ENCODE assay signal across 20 mouse cellular contexts in the genomic region with DNA sequence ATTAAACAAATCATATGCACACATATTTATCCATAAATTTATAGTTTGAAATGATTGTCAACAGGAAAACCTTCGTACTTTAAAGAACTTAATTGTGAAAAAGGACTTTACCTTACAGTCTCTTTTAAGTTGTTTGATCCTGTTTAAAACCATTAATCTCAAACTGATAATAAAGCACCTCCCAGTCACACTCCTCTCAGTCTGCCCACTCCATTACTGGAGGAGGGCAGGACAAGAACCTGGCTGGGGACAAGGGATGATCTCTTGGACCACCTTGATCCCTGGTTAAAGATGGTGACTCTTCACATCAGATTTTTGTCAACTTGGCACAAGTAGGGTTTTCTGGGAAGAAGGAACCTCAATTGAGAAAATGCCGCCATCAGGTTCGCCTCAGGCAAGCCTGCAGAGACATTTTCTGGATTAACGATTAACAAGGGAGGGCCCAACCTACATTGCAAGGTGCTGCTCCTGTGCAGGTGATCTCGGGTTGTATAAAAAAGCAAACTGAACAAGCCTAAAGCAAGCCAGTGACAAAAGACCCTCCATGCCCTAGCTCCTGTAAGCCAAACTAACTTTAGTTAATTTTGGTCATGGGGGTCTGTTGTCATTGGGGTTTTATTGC. TPM values are rescaled to one million over a fixed set of nuclear protein-coding genes. Genes with fewer than 3 reads are reported as not detected.
DNase-seq lines count a peak whose midpoint lies in the region; ATAC-seq and TF ChIP-seq lines count a peak whose summit lies in the region.
"Had no signal": no experiment of that assay in that cellular context is flagged by ENCODE, and none has a peak within 500 bp of the region (broad histone marks: within the 10 kb centered on the region; RNA-seq: fewer than 3 reads in every experiment).

No protein-coding gene starts in this region.

- no peaks in the 10 kb centered on the region for H3K36me3 ChIP-seq in lung, embryonic 15.5 days
- no peaks in the 10 kb centered on the region for H3K36me3 ChIP-seq in lung, postnatal 0 days (ENCODE audit: insufficient read depth, low read length)
- no peaks in the 10 kb centered on the region for H3K36me3 ChIP-seq in small intestine, adult 2 months (ENCODE audit: control insufficient read depth, insufficient read depth, low read length)
- no peaks in the 10 kb centered on the region for H3K36me3 ChIP-seq in heart, embryonic 10.5 days
- H3K36me3 ChIP-seq: hindbrain, embryonic 10.5 days; liver, embryonic 15.5 days had no signal

- peaks cover 9% of the 10 kb centered on the region for H3K4me1 ChIP-seq in lung, embryonic 15.5 days
- H3K4me1 ChIP-seq in lung, postnatal 0 days (ENCODE audit: insufficient read depth, low read depth, low read length), result peaks cover 3% of the 10 kb centered on the region; the same call in 1 of the 2 replicates
- peaks cover 16% of the 10 kb centered on the region; the same call in 1 of the 2 replicates for H3K4me1 ChIP-seq in small intestine, adult 2 months (ENCODE audit: control insufficient read depth, insufficient read depth, insufficient read length, low read length)
- H3K4me1 ChIP-seq in heart, embryonic 10.5 days, result no peaks in the 10 kb centered on the region

- peak overlapping the region; percentile 31 for H3K27ac ChIP-seq in lung, embryonic 15.5 days
- no peak overlapping the region for H3K27ac ChIP-seq in lung, postnatal 0 days (ENCODE audit: low read length)
- peak overlapping the region; percentile 88 for H3K27ac ChIP-seq in small intestine, adult 2 months (ENCODE audit: insufficient read depth, low read depth, low read length)
- no peak overlapping the region for H3K27ac ChIP-seq in heart, embryonic 10.5 days
- H3K27ac ChIP-seq: heart, adult 2 months; hindbrain, embryonic 10.5 days; hindbrain, postnatal 0 days; layer of hippocampus, adult 2 months had no signal

- no peak overlapping the region for H3K9ac ChIP-seq in lung, embryonic 15.5 days
- H3K9ac ChIP-seq in lung, postnatal 0 days (replicated peaks; ENCODE audit: low read depth), result no peak overlapping the region
- H3K9ac ChIP-seq: liver, embryonic 15.5 days had no signal

- 62% methylated on average over 5 of the region's 5 CpGs for WGBS in lung, embryonic 15.5 days
- 45% methylated on average over 5 of the region's 5 CpGs for WGBS in lung, postnatal 0 days
- WGBS in small intestine, adult 2 months, result 27% methylated on average over 5 of the region's 5 CpGs
- WGBS in heart, embryonic 10.5 days, result 77% methylated on average over 5 of the region's 5 CpGs

- no peak for ATAC-seq in lung, embryonic 15.5 days (ENCODE audit: borderline replicate concordance, extremely low read depth, low FRiP score, low TSS enrichment)
- no peak for ATAC-seq in lung, postnatal 0 days
- ATAC-seq: forebrain, embryonic 14.5 days; hindbrain, postnatal 0 days had no signal

- no peak overlapping the region for H3K4me3 ChIP-seq in lung, embryonic 15.5 days
- no peak overlapping the region for H3K4me3 ChIP-seq in lung, postnatal 0 days (ENCODE audit: low read depth, low read length)
- H3K4me3 ChIP-seq in small intestine, adult 2 months (ENCODE audit: low read depth, low read length), result peak overlapping the region; percentile 28; the same call in 1 of the 2 replicates
- H3K4me3 ChIP-seq in heart, embryonic 10.5 days, result no peak overlapping the region
- H3K4me3 ChIP-seq: heart, adult 2 months; hindbrain, embryonic 10.5 days; layer of hippocampus, adult 2 months; liver, embryonic 15.5 days had no signal

- no peak overlapping the region for H3K4me2 ChIP-seq in lung, embryonic 15.5 days
- no peak overlapping the region for H3K4me2 ChIP-seq in lung, postnatal 0 days (replicated peaks; ENCODE audit: low read depth, low read length)
- H3K4me2 ChIP-seq: liver, embryonic 15.5 days had no signal

- no peak for DNase-seq in lung, postnatal 0 days (ENCODE audit: low spot score)
- DNase-seq in kidney, adult 9 months, result peak; percentile 65
- no peak for DNase-seq in heart, embryonic 10.5 days (ENCODE audit: low spot score)
- DNase-seq in right cerebral cortex, adult 2 months (ENCODE audit: low spot score in 2 of 2), result no peak
- no peak for DNase-seq in adrenal gland, adult 8-10 months
- DNase-seq: B cell, adult 2 months; cerebellum, adult 9-10 months; gastrocnemius, postnatal 25 days; heart, adult 2 months; layer of hippocampus, postnatal 36 days; right cerebral cortex, postnatal 4 days; thymus, postnatal 36 days had no signal

- TF ChIP-seq CTCF in lung, postnatal 0 days (IDR thresholded peaks at IDR 0.05), result no peak
- TF ChIP-seq CTCF in small intestine, adult 2 months (IDR thresholded peaks at IDR 0.05; ENCODE audit: extremely low read depth, insufficient read length, insufficient replicate concordance, low read depth, low read length), result no peak

- TF ChIP-seq EP300 in lung, postnatal 0 days (IDR thresholded peaks at IDR 0.05), result no peak

- no peaks in the 10 kb centered on the region for H3K9me3 ChIP-seq in lung, embryonic 15.5 days
- no peaks in the 10 kb centered on the region for H3K9me3 ChIP-seq in lung, postnatal 0 days (ENCODE audit: low read length)
- no peaks in the 10 kb centered on the region for H3K9me3 ChIP-seq in heart, embryonic 10.5 days
- H3K9me3 ChIP-seq: hindbrain, embryonic 10.5 days; liver, embryonic 15.5 days had no signal

- TF ChIP-seq POLR2A in small intestine, adult 2 months (IDR thresholded peaks at IDR 0.05; ENCODE audit: low read depth, low read length), result no peak

- H3K27me3 ChIP-seq in lung, embryonic 15.5 days, result no peaks in the 10 kb centered on the region
- H3K27me3 ChIP-seq in lung, postnatal 0 days (replicated peaks; ENCODE audit: insufficient read depth, low read length), result no peaks in the 10 kb centered on the region
- no peaks in the 10 kb centered on the region for H3K27me3 ChIP-seq in small intestine, adult 2 months (ENCODE audit: control insufficient read depth, insufficient read depth, low read length)
- peaks cover 16% of the 10 kb centered on the region; the same call in 1 of the 2 replicates for H3K27me3 ChIP-seq in heart, embryonic 10.5 days (ENCODE audit: insufficient read depth, poor library complexity, severe bottlenecking)
- H3K27me3 ChIP-seq: liver, embryonic 15.5 days had no signal

RNA-seq across cellular contexts. Expression of gene Gm10073, which starts 1.6 kb away (rescaled TPM):
- 8.3 and 9.0 TPM in 2 replicates for polyA plus RNA-seq in lung, embryonic 15.5 days (2015; fragmentation: Nextera tagmentation; extraction: Ambion mirVana)
- polyA plus RNA-seq in lung, postnatal 0 days (2015; fragmentation: Nextera tagmentation; extraction: Ambion mirVana), result 8.0 and 9.0 TPM in 2 replicates
- polyA plus RNA-seq in small intestine, adult 2 months (2012; rRNA removed), result 78.0 and 81.0 TPM in 2 replicates
- polyA plus RNA-seq in heart, embryonic 10.5 days (2016; fragmentation: Nextera tagmentation; extraction: Ambion mirVana), result 4.9 and 6.8 TPM in 2 replicates
- total RNA-seq in adrenal gland, adult 8-10 months (2022), result 100 to 1,000 TPM; 129 to 165 (median 142) TPM

RNA-seq across cellular contexts. Expression of gene Cdh1, which starts 31.5 kb away (rescaled TPM):
- polyA plus RNA-seq in lung, embryonic 15.5 days (2015; fragmentation: Nextera tagmentation; extraction: Ambion mirVana), result 106 and 117 TPM in 2 replicates
- 88.2 and 106 TPM in 2 replicates for polyA plus RNA-seq in lung, postnatal 0 days (2015; fragmentation: Nextera tagmentation; extraction: Ambion mirVana)
- 88.3 and 234 TPM in 2 replicates for polyA plus RNA-seq in small intestine, adult 2 months (2012; rRNA removed)
- polyA plus RNA-seq in heart, embryonic 10.5 days (2016; fragmentation: Nextera tagmentation; extraction: Ambion mirVana), result 3.3 and 11.4 TPM in 2 replicates
- under 1 TPM; 0.06 to 0.38 (median 0.21) TPM for total RNA-seq in adrenal gland, adult 8-10 months (2022)
- total RNA-seq: heart, adult 2 months; megakaryocyte-erythroid progenitor cell, adult 5-6 weeks had no signal

Comparison
In these comparisons a context has a peak if more than half of its experiments do, and no peak if none do; other contexts are left out.
1. H3K27ac ChIP-seq: peak in lung, embryonic 15.5 days (single experiment) and small intestine, adult 2 months (single experiment); none in lung, postnatal 0 days (single experiment) and heart, embryonic 10.5 days (single experiment).